Mouse (Mus musculus): Measurements from ENCODE around the gene AL607142.1. TPM values are rescaled to one million over a fixed set of nuclear protein-coding genes. Genes with fewer than 3 reads are reported as not detected.

Gene AL607142.1
- polyA plus RNA-seq (2015; fragmentation: Nextera tagmentation; extraction: Ambion mirVana), result not detected in 2 replicates

GRCm38 (mm10) chr4:120064696-120065095 is at the start of gene AL607142.1:
Gene AL607142.1, plus strand, starts transcription at chr4:120064996.
- no peaks in the 10 kb centered on the region for H3K27me3 ChIP-seq
- no peaks in the 10 kb centered on the region for H3K9me3 ChIP-seq
- H3K27ac ChIP-seq, result no peak within 1 kb of the TSS
- 82% methylated on average over 10 of the region's 10 CpGs for whole genome bisulfite sequencing
- no peak within 1 kb of the TSS for H3K4me2 ChIP-seq
- H3K36me3 ChIP-seq, result no peaks in the 10 kb centered on the region
- no peaks in the 10 kb centered on the region for H3K4me1 ChIP-seq
- no peak within 1 kb of the TSS for H3K9ac ChIP-seq
- ATAC-seq (ENCODE audit: borderline replicate concordance, extremely low read depth, low FRiP score, low TSS enrichment), result no peak
- no peak within 1 kb of the TSS for H3K4me3 ChIP-seq

GRCm38 (mm10) chr4:120018426-120018825 is 46.4 kb upstream of the AL607142.1 start:
- ATAC-seq (ENCODE audit: borderline replicate concordance, extremely low read depth, low FRiP score, low TSS enrichment), result no peak
- Histone ChIP-seq H3K4me2 (no peak overlapping the region), H3K4me1 (no peaks in the 10 kb centered on the region), H3K9ac (no peak overlapping the region), H3K27me3 (no peaks in the 10 kb centered on the region), H3K9me3 (no peaks in the 10 kb centered on the region), H3K36me3 (no peaks in the 10 kb centered on the region), H3K27ac (no peak overlapping the region), H3K4me3 (no peak overlapping the region)
- 68% methylated on average over 5 of the region's 5 CpGs for WGBS

DNA sequence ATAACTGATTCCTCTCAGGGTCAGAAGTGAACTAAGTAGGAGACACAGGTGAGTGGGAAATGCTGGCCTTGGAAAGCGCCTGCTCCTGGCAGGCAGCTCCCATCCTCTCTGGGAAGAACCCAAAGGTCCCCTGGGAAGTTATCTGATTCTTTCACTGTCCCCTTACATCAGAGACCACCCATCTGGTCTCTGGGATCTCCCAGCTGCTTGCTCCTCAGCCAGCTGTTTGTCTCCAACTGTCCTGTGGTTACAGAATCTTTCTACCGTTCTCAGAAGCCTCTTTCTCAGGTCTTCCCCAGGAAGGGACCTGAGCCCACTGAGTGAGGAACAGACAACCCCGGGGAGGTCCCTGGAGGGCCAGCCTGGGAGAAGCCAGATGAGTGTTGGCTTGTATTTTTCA is 42.4 kb upstream of the AL607142.1 start:
- 40% methylated on average over 3 of the region's 3 CpGs for WGBS
- no peak for ATAC-seq (ENCODE audit: borderline replicate concordance, extremely low read depth, low FRiP score, low TSS enrichment)
- H3K4me3 ChIP-seq, result no peak overlapping the region

GRCm38 (mm10) chr4:120023221-120023840 is 41.5 kb upstream of the AL607142.1 start:
- no peaks in the 10 kb centered on the region for H3K27me3 ChIP-seq
- H3K4me3 ChIP-seq, result no peak overlapping the region
- no peaks in the 10 kb centered on the region for H3K4me1 ChIP-seq
- H3K9me3 ChIP-seq, result no peaks in the 10 kb centered on the region
- no peak for ATAC-seq (ENCODE audit: borderline replicate concordance, extremely low read depth, low FRiP score, low TSS enrichment)
- H3K9ac ChIP-seq, result no peak overlapping the region
- H3K36me3 ChIP-seq, result no peaks in the 10 kb centered on the region
- H3K4me2 ChIP-seq, result no peak overlapping the region
- H3K27ac ChIP-seq, result no peak overlapping the region
- WGBS, result 84% methylated on average over 4 of the region's 4 CpGs

More for the DNA sequence above, 42.4 kb upstream of the AL607142.1 start:
- Histone ChIP-seq H3K4me2 (no peak overlapping the region), H3K4me1 (no peaks in the 10 kb centered on the region), H3K9ac (no peak overlapping the region), H3K36me3 (no peaks in the 10 kb centered on the region), H3K27me3 (no peaks in the 10 kb centered on the region), H3K9me3 (no peaks in the 10 kb centered on the region), H3K27ac (no peak overlapping the region)

DNA sequence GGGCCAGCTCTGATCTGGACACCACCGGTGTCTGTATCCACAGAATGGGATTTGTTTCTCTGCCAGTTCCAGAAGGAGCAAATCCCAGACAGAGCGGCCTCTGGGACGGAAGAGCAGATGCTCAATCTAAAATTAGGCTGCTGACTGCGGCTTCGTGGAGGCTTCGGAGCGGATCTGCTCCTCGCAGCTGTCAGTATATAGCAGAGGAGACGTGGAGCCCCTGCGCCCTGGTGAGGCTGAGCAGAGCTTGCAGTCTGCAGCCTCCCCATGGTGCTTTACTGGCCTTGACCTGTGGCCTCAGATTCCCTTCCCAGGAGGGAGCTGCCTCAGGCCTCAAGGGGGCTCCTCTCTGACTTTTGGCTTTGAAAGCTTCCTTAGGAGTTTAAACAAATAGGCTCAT is 40.7 kb upstream of the AL607142.1 start:
- Histone ChIP-seq H3K9ac (no peak overlapping the region), H3K4me2 (no peak overlapping the region), H3K27me3 (no peaks in the 10 kb centered on the region), H3K9me3 (no peaks in the 10 kb centered on the region), H3K36me3 (no peaks in the 10 kb centered on the region), H3K4me1 (no peaks in the 10 kb centered on the region), H3K4me3 (no peak overlapping the region), H3K27ac (no peak overlapping the region)
- ATAC-seq (ENCODE audit: borderline replicate concordance, extremely low read depth, low FRiP score, low TSS enrichment), result peak; percentile 62; the same call in 1 of the 2 replicates
- 40% methylated on average over 10 of the region's 10 CpGs for WGBS

GRCm38 (mm10) chr4:120027671-120028070 is 37.1 kb upstream of the AL607142.1 start:
- Histone ChIP-seq H3K27ac (no peak overlapping the region), H3K36me3 (no peaks in the 10 kb centered on the region), H3K4me3 (no peak overlapping the region), H3K4me1 (peaks cover 4% of the 10 kb centered on the region; the same call in 1 of the 2 replicates), H3K27me3 (peaks cover 13% of the 10 kb centered on the region; the same call in 1 of the 2 replicates), H3K9ac (no peak overlapping the region), H3K9me3 (no peaks in the 10 kb centered on the region), H3K4me2 (no peak overlapping the region)
- 77% methylated on average over 1 of the region's 1 CpGs for WGBS
- no peak for ATAC-seq (ENCODE audit: borderline replicate concordance, extremely low read depth, low FRiP score, low TSS enrichment)

- Histone ChIP-seq H3K9me3 (no peaks in the 10 kb centered on the region), H3K4me3 (no peak overlapping the region), H3K36me3 (no peaks in the 10 kb centered on the region), H3K4me1 (peaks cover 12% of the 10 kb centered on the region), H3K4me2 (no peak overlapping the region), H3K9ac (no peak overlapping the region), H3K27ac (no peak overlapping the region), H3K27me3 (peaks cover 35% of the 10 kb centered on the region)
- WGBS, result 70% methylated on average over 1 of the region's 1 CpGs
- no peak for ATAC-seq (ENCODE audit: borderline replicate concordance, extremely low read depth, low FRiP score, low TSS enrichment)
Measured at GRCm38 (mm10) chr4:120029937-120030336, 34.9 kb upstream of the AL607142.1 start.

- Histone ChIP-seq H3K4me2 (peak overlapping the region; percentile 99), H3K4me1 (peaks cover 12% of the 10 kb centered on the region), H3K4me3 (peak overlapping the region; percentile 64), H3K27me3 (peaks cover 50% of the 10 kb centered on the region), H3K9ac (peak overlapping the region; percentile 61), H3K9me3 (no peaks in the 10 kb centered on the region), H3K27ac (peak overlapping the region; percentile 58), H3K36me3 (no peaks in the 10 kb centered on the region)
- 2% methylated on average over 58 of the region's 70 CpGs for WGBS
- peak; percentile 90 for ATAC-seq (ENCODE audit: borderline replicate concordance, extremely low read depth, low FRiP score, low TSS enrichment)
Measured at GRCm38 (mm10) chr4:120032320-120032983, 32.3 kb upstream of the AL607142.1 start.

DNA sequence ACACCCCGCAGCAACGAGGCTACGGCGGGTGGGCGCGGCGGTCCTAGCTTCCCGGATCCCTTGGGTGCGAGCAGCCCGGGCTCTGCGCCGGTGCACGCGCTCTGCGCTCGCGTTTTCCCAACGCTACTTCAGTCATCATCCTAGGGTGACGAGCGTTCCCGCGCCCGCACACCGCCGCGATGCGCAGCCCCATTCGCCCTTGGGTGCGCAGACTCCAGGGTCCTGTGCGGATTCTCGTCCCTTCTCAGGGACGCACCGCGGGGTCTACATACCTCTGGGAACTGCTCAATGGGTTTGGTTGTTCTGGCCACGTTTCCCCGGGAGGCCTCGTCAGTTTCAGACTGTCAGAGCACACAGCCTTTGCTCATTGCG is 31.8 kb upstream of the AL607142.1 start:
- Histone ChIP-seq H3K27ac (no peak overlapping the region), H3K27me3 (peaks cover 50% of the 10 kb centered on the region), H3K4me3 (peak overlapping the region; percentile 64), H3K4me2 (peak overlapping the region; percentile 99), H3K9ac (peak overlapping the region; percentile 61), H3K9me3 (no peaks in the 10 kb centered on the region), H3K4me1 (peaks cover 12% of the 10 kb centered on the region), H3K36me3 (no peaks in the 10 kb centered on the region)
- ATAC-seq (ENCODE audit: borderline replicate concordance, extremely low read depth, low FRiP score, low TSS enrichment), result no peak
- under 1% methylated on average over 38 of the region's 38 CpGs for WGBS

- Histone ChIP-seq H3K27me3 (peaks cover 54% of the 10 kb centered on the region), H3K4me3 (no peak overlapping the region), H3K36me3 (no peaks in the 10 kb centered on the region), H3K4me1 (peaks cover 12% of the 10 kb centered on the region), H3K4me2 (no peak overlapping the region), H3K9ac (no peak overlapping the region), H3K9me3 (no peaks in the 10 kb centered on the region), H3K27ac (no peak overlapping the region)
- 87% methylated on average over 4 of the region's 4 CpGs for WGBS
- no peak for ATAC-seq (ENCODE audit: borderline replicate concordance, extremely low read depth, low FRiP score, low TSS enrichment)
Measured at GRCm38 (mm10) chr4:120036294-120036693, 28.5 kb upstream of the AL607142.1 start.

- 35% methylated on average over 7 of the region's 7 CpGs for WGBS
- no peak overlapping the region for H3K27ac ChIP-seq
- peaks cover 11% of the 10 kb centered on the region for H3K4me1 ChIP-seq
- H3K4me2 ChIP-seq, result no peak overlapping the region
- no peaks in the 10 kb centered on the region for H3K36me3 ChIP-seq
- H3K9me3 ChIP-seq, result no peaks in the 10 kb centered on the region
- ATAC-seq (ENCODE audit: borderline replicate concordance, extremely low read depth, low FRiP score, low TSS enrichment), result no peak
- peaks cover 46% of the 10 kb centered on the region for H3K27me3 ChIP-seq
- H3K9ac ChIP-seq, result no peak overlapping the region
- H3K4me3 ChIP-seq, result no peak overlapping the region
Measured at GRCm38 (mm10) chr4:120037007-120037406, 27.8 kb upstream of the AL607142.1 start.

GRCm38 (mm10) chr4:120041520-120041919 is 23.3 kb upstream of the AL607142.1 start:
- H3K4me3 ChIP-seq, result no peak overlapping the region
- H3K4me2 ChIP-seq, result no peak overlapping the region
- no peak overlapping the region for H3K27ac ChIP-seq
- no peaks in the 10 kb centered on the region for H3K4me1 ChIP-seq
- peaks cover 7% of the 10 kb centered on the region; the same call in 1 of the 2 replicates for H3K27me3 ChIP-seq
- WGBS, result 66% methylated on average over 2 of the region's 2 CpGs
- no peak for ATAC-seq (ENCODE audit: borderline replicate concordance, extremely low read depth, low FRiP score, low TSS enrichment)
- no peaks in the 10 kb centered on the region for H3K36me3 ChIP-seq
- H3K9me3 ChIP-seq, result no peaks in the 10 kb centered on the region
- H3K9ac ChIP-seq, result no peak overlapping the region

Data from lung, embryonic 15.5 days (tissue).